14 mouse cellular contexts compared by ENCODE assay signal in the genomic region with DNA sequence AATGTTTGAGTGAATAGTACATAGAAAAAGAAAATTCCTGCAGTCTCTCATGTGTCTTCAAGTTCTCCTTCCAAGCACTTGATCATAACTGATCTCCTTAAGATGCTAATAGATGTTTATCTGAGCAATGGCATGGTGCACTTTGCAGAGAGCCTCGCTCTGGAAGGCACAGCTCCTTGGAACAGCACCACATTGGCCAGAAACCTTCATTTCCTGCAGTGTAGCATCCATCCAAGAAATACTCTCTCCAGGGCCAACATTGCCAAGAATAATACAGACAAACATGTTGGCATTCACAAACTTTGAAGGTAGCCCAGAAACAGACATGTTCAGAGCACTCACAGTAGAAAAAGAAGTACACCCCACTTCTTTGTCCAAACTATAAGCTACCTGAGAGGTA.
"Had no signal": no experiment of that assay in that cellular context is flagged by ENCODE, and none has a peak within 500 bp of the region (broad histone marks: within the 10 kb centered on the region; RNA-seq: fewer than 3 reads in every experiment).

No protein-coding gene starts in this region.

- H3K9ac ChIP-seq: lung, embryonic 14.5 days; midbrain, embryonic 13.5 days; midbrain, embryonic 15.5 days; neural tube, embryonic 12.5 days; stomach, embryonic 15.5 days had no signal

- H3K27ac ChIP-seq: macrophage; midbrain, embryonic 13.5 days; midbrain, embryonic 15.5 days; neural tube, embryonic 12.5 days; stomach, embryonic 15.5 days; stomach, postnatal 0 days had no signal

- H3K4me2 ChIP-seq: lung, embryonic 14.5 days; midbrain, embryonic 11.5 days; midbrain, embryonic 13.5 days; midbrain, embryonic 15.5 days; neural tube, embryonic 12.5 days; stomach, embryonic 15.5 days had no signal

- H3K36me3 ChIP-seq: midbrain, embryonic 13.5 days; midbrain, embryonic 15.5 days; neural tube, embryonic 12.5 days; stomach, embryonic 15.5 days had no signal

- H3K4me1 ChIP-seq: megakaryocyte, embryonic 14.5 days; midbrain, embryonic 13.5 days; midbrain, embryonic 15.5 days; neural tube, embryonic 12.5 days; stomach, embryonic 15.5 days had no signal

- ATAC-seq: midbrain, embryonic 13.5 days; midbrain, embryonic 15.5 days had no signal

- H3K27me3 ChIP-seq: megakaryocyte, embryonic 14.5 days; midbrain, embryonic 13.5 days; midbrain, embryonic 15.5 days; neural tube, embryonic 12.5 days; stomach, embryonic 15.5 days had no signal

- H3K9me3 ChIP-seq: megakaryocyte, embryonic 14.5 days; midbrain, embryonic 13.5 days; midbrain, embryonic 15.5 days; neural tube, embryonic 12.5 days; stomach, embryonic 15.5 days had no signal

- DNase-seq: lung, embryonic 14.5 days; lung, postnatal 10 days; right cerebral cortex, postnatal 14 days; thymus, adult 2 months; thymus, postnatal 25 days; thymus, postnatal 4 days had no signal

- H3K4me3 ChIP-seq: megakaryocyte, embryonic 14.5 days; midbrain, embryonic 13.5 days; midbrain, embryonic 15.5 days; neural tube, embryonic 12.5 days; stomach, embryonic 15.5 days had no signal
